Mouse (Mus musculus): ENCODE measurements around the gene BC048562. TPM values are rescaled to one million over a fixed set of nuclear protein-coding genes. Genes with fewer than 3 reads are reported as not detected.

Gene BC048562
- polyA plus RNA-seq, 1 experiment from 2014 or later: not detected

- DNase-seq (ENCODE audit: low spot score, missing footprints): peak; percentile 37
- no peak for ATAC-seq (ENCODE audit: low FRiP score)
- Histone ChIP-seq H3K36me3 (ENCODE audit: control insufficient read depth, insufficient read depth, low read length) (peaks cover 23% of the 10 kb centered on the region), H3K27ac (ENCODE audit: low read depth, low read length) (no peak overlapping the region), H3K4me3 (ENCODE audit: low read depth, low read length) (no peak overlapping the region), H3K4me2 (no peak overlapping the region), H3K9ac (ENCODE audit: low read length) (no peak overlapping the region), H3K9me3 (ENCODE audit: control insufficient read depth, low read length) (no peaks in the 10 kb centered on the region), H3K27me3 (ENCODE audit: control insufficient read depth, insufficient read depth, low read length) (no peaks in the 10 kb centered on the region), H3K4me1 (ENCODE audit: control insufficient read depth, insufficient read depth, low read length) (peaks cover 11% of the 10 kb centered on the region)
- 93% methylated on average over 10 of the region's 10 CpGs for WGBS
Observed at GRCm38 (mm10) chr9:108462192-108462591, 25.9 kb downstream of the BC048562 start.

- peaks cover 23% of the 10 kb centered on the region for H3K36me3 ChIP-seq (ENCODE audit: control insufficient read depth, insufficient read depth, low read length)
- 98% methylated on average over 9 of the region's 9 CpGs for WGBS
Observed at GRCm38 (mm10) chr9:108463713-108464112, 27.4 kb downstream of the BC048562 start.

GRCm38 (mm10) chr9:108466219-108466618, 29.9 kb downstream of the BC048562 start:
- 94% methylated on average over 2 of the region's 2 CpGs for WGBS
- Histone ChIP-seq H3K36me3 (ENCODE audit: control insufficient read depth, insufficient read depth, low read length) (peaks cover 23% of the 10 kb centered on the region), H3K27ac (ENCODE audit: low read depth, low read length) (no peak overlapping the region), H3K9me3 (ENCODE audit: control insufficient read depth, low read length) (no peaks in the 10 kb centered on the region), H3K4me3 (ENCODE audit: low read depth, low read length) (no peak overlapping the region), H3K4me2 (no peak overlapping the region), H3K9ac (ENCODE audit: low read length) (no peak overlapping the region), H3K4me1 (ENCODE audit: control insufficient read depth, insufficient read depth, low read length) (peaks cover 7% of the 10 kb centered on the region), H3K27me3 (ENCODE audit: control insufficient read depth, insufficient read depth, low read length) (no peaks in the 10 kb centered on the region)
- DNase-seq (ENCODE audit: low spot score, missing footprints) (peak; percentile 66), ATAC-seq (ENCODE audit: low FRiP score) (no peak)

More at GRCm38 (mm10) chr9:108463713-108464112, 27.4 kb downstream of the BC048562 start:
- H3K4me3 ChIP-seq (ENCODE audit: low read depth, low read length): no peak overlapping the region
- ATAC-seq (ENCODE audit: low FRiP score): no peak
- no peak overlapping the region for H3K9ac ChIP-seq (ENCODE audit: low read length)
- no peak overlapping the region for H3K27ac ChIP-seq (ENCODE audit: low read depth, low read length)
- no peaks in the 10 kb centered on the region for H3K27me3 ChIP-seq (ENCODE audit: control insufficient read depth, insufficient read depth, low read length)
- no peaks in the 10 kb centered on the region for H3K9me3 ChIP-seq (ENCODE audit: control insufficient read depth, low read length)
- no peak overlapping the region for H3K4me2 ChIP-seq
- peaks cover 11% of the 10 kb centered on the region for H3K4me1 ChIP-seq (ENCODE audit: control insufficient read depth, insufficient read depth, low read length)
- peak; percentile 45 for DNase-seq (ENCODE audit: low spot score, missing footprints)

- no peaks in the 10 kb centered on the region for H3K9me3 ChIP-seq (ENCODE audit: control insufficient read depth, low read length)
- H3K4me2 ChIP-seq: no peak overlapping the region
- no peak for DNase-seq (ENCODE audit: low spot score, missing footprints)
- no peaks in the 10 kb centered on the region for H3K27me3 ChIP-seq (ENCODE audit: control insufficient read depth, insufficient read depth, low read length)
- 86% methylated on average over 5 of the region's 5 CpGs for WGBS
- no peak overlapping the region for H3K4me3 ChIP-seq (ENCODE audit: low read depth, low read length)
- no peak overlapping the region for H3K9ac ChIP-seq (ENCODE audit: low read length)
- no peak for ATAC-seq (ENCODE audit: low FRiP score)
- H3K4me1 ChIP-seq (ENCODE audit: control insufficient read depth, insufficient read depth, low read length): no peaks in the 10 kb centered on the region
- H3K36me3 ChIP-seq (ENCODE audit: control insufficient read depth, insufficient read depth, low read length): peaks cover 10% of the 10 kb centered on the region
- H3K27ac ChIP-seq (ENCODE audit: low read depth, low read length): no peak overlapping the region
Observed at GRCm38 (mm10) chr9:108469430-108469829, 33.1 kb downstream of the BC048562 start.

GRCm38 (mm10) chr9:108469845-108470244, 33.6 kb downstream of the BC048562 start:
- Histone ChIP-seq H3K36me3 (ENCODE audit: control insufficient read depth, insufficient read depth, low read length) (peaks cover 8% of the 10 kb centered on the region), H3K27me3 (ENCODE audit: control insufficient read depth, insufficient read depth, low read length) (no peaks in the 10 kb centered on the region), H3K4me2 (no peak overlapping the region), H3K27ac (ENCODE audit: low read depth, low read length) (no peak overlapping the region), H3K4me3 (ENCODE audit: low read depth, low read length) (no peak overlapping the region), H3K9ac (ENCODE audit: low read length) (no peak overlapping the region), H3K9me3 (ENCODE audit: control insufficient read depth, low read length) (no peaks in the 10 kb centered on the region), H3K4me1 (ENCODE audit: control insufficient read depth, insufficient read depth, low read length) (no peaks in the 10 kb centered on the region)
- 80% methylated on average over 4 of the region's 4 CpGs for WGBS
- DNase-seq (ENCODE audit: low spot score, missing footprints) (no peak), ATAC-seq (ENCODE audit: low FRiP score) (no peak)

GRCm38 (mm10) chr9:108474528-108474927, 38.2 kb downstream of the BC048562 start:
- DNase-seq (ENCODE audit: low spot score, missing footprints): peak; percentile 39
- WGBS: 58% methylated on average over 1 of the region's 1 CpGs
- no peak overlapping the region for H3K27ac ChIP-seq (ENCODE audit: low read depth, low read length)
- no peaks in the 10 kb centered on the region for H3K27me3 ChIP-seq (ENCODE audit: control insufficient read depth, insufficient read depth, low read length)
- no peaks in the 10 kb centered on the region for H3K9me3 ChIP-seq (ENCODE audit: control insufficient read depth, low read length)
- no peak overlapping the region for H3K9ac ChIP-seq (ENCODE audit: low read length)
- no peak overlapping the region for H3K4me2 ChIP-seq
- ATAC-seq (ENCODE audit: low FRiP score): no peak
- H3K4me1 ChIP-seq (ENCODE audit: control insufficient read depth, insufficient read depth, low read length): peaks cover 6% of the 10 kb centered on the region
- no peaks in the 10 kb centered on the region for H3K36me3 ChIP-seq (ENCODE audit: control insufficient read depth, insufficient read depth, low read length)
- H3K4me3 ChIP-seq (ENCODE audit: low read depth, low read length): no peak overlapping the region

- under 1% methylated on average over 20 of the region's 20 CpGs for WGBS
- peak; percentile 84 for ATAC-seq (ENCODE audit: low FRiP score)
Observed at GRCm38 (mm10) chr9:108478638-108479156, 42.4 kb downstream of the BC048562 start.

GRCm38 (mm10) chr9:108479241-108479640, 43.0 kb downstream of the BC048562 start:
- peak overlapping the region; percentile 59 for H3K9ac ChIP-seq (ENCODE audit: low read length)
- no peaks in the 10 kb centered on the region for H3K36me3 ChIP-seq (ENCODE audit: control insufficient read depth, insufficient read depth, low read length)

More at GRCm38 (mm10) chr9:108478638-108479156, 42.4 kb downstream of the BC048562 start:
- peak overlapping the region; percentile 59 for H3K9ac ChIP-seq (ENCODE audit: low read length)
- no peaks in the 10 kb centered on the region for H3K27me3 ChIP-seq (ENCODE audit: control insufficient read depth, insufficient read depth, low read length)
- H3K36me3 ChIP-seq (ENCODE audit: control insufficient read depth, insufficient read depth, low read length): no peaks in the 10 kb centered on the region
- H3K4me2 ChIP-seq: peak overlapping the region; percentile 57
- DNase-seq (ENCODE audit: low spot score, missing footprints): peak; percentile 99
- H3K27ac ChIP-seq (ENCODE audit: low read depth, low read length): peak overlapping the region; percentile 75
- no peaks in the 10 kb centered on the region for H3K9me3 ChIP-seq (ENCODE audit: control insufficient read depth, low read length)
- peaks cover 16% of the 10 kb centered on the region for H3K4me1 ChIP-seq (ENCODE audit: control insufficient read depth, insufficient read depth, low read length)
- H3K4me3 ChIP-seq (ENCODE audit: low read depth, low read length): peak overlapping the region; percentile 44

GRCm38 (mm10) chr9:108479721-108480351, 43.6 kb downstream of the BC048562 start, which contains the start of gene Lamb2:
TSS of gene Lamb2 (plus strand) at chr9:108479736.
- peak within 1 kb of the TSS; percentile 71 for H3K9ac ChIP-seq (ENCODE audit: low read length)
- peak; percentile 74 for ATAC-seq (ENCODE audit: low FRiP score)
- no peaks in the 10 kb centered on the region for H3K36me3 ChIP-seq (ENCODE audit: control insufficient read depth, insufficient read depth, low read length)
- H3K4me2 ChIP-seq: peak within 1 kb of the TSS; percentile 57
- no peaks in the 10 kb centered on the region for H3K9me3 ChIP-seq (ENCODE audit: control insufficient read depth, low read length)
- no peaks in the 10 kb centered on the region for H3K27me3 ChIP-seq (ENCODE audit: control insufficient read depth, insufficient read depth, low read length)
- peak within 1 kb of the TSS; percentile 44 for H3K4me3 ChIP-seq (ENCODE audit: low read depth, low read length)
- peaks cover 16% of the 10 kb centered on the region for H3K4me1 ChIP-seq (ENCODE audit: control insufficient read depth, insufficient read depth, low read length)
- 11% methylated on average over 10 of the region's 10 CpGs for WGBS
- H3K27ac ChIP-seq (ENCODE audit: low read depth, low read length): peak within 1 kb of the TSS; percentile 75
- DNase-seq (ENCODE audit: low spot score, missing footprints): peak; percentile 95

More at GRCm38 (mm10) chr9:108479241-108479640, 43.0 kb downstream of the BC048562 start:
- Histone ChIP-seq H3K27ac (ENCODE audit: low read depth, low read length) (peak overlapping the region; percentile 75), H3K4me1 (ENCODE audit: control insufficient read depth, insufficient read depth, low read length) (peaks cover 16% of the 10 kb centered on the region), H3K4me2 (peak overlapping the region; percentile 57), H3K4me3 (ENCODE audit: low read depth, low read length) (peak overlapping the region; percentile 44), H3K27me3 (ENCODE audit: control insufficient read depth, insufficient read depth, low read length) (no peaks in the 10 kb centered on the region), H3K9me3 (ENCODE audit: control insufficient read depth, low read length) (no peaks in the 10 kb centered on the region)
- DNase-seq (ENCODE audit: low spot score, missing footprints): peak; percentile 97
- ATAC-seq (ENCODE audit: low FRiP score): peak; percentile 20
- 25% methylated on average over 11 of the region's 11 CpGs for WGBS

Measured in midbrain, embryonic 11.5 days (tissue).